Mouse (Mus musculus) forebrain, embryonic 13.5 days (tissue): ENCODE data around the gene Vmn1r214. TPM values are rescaled to one million over a fixed set of nuclear protein-coding genes. Genes with fewer than 3 reads are reported as not detected.

ENCODE experiments used
- polyA plus RNA-seq: library from polyadenylated mRNA; unstranded; fragments of >200 nt; fragmentation: Nextera tagmentation; extraction: Ambion mirVana; gene quantifications from 2 replicates; pipeline ENCODE4 v1.2.1, GENCODE M21; 2015

The Vmn1r214 gene
- polyA plus RNA-seq, 1 experiment from 2014 or later = not detected

Other genes with a start within 250 kb of the Vmn1r214 start
- gene Vmn1r209, start 220.7 kb upstream of the Vmn1r214 start, polyA plus RNA-seq = not detected in 2 replicates
- gene Vmn1r210, start 199.1 kb upstream of the Vmn1r214 start, polyA plus RNA-seq = not detected in 2 replicates
- gene Vmn1r211, start 172.9 kb upstream of the Vmn1r214 start, polyA plus RNA-seq = not detected in 2 replicates
- not detected in 2 replicates for gene Vmn1r212, start 146.2 kb upstream of the Vmn1r214 start, polyA plus RNA-seq
- gene Vmn1r213, start 22.8 kb upstream of the Vmn1r214 start, polyA plus RNA-seq = not detected in 2 replicates
- not detected in 2 replicates for gene Vmn1r215, start 37.6 kb downstream of the Vmn1r214 start, polyA plus RNA-seq
- not detected in 2 replicates for gene Vmn1r217, start 87.8 kb downstream of the Vmn1r214 start, polyA plus RNA-seq
- gene Vmn1r218, start 102.7 kb downstream of the Vmn1r214 start, polyA plus RNA-seq = not detected in 2 replicates
- gene Vmn1r219, start 128.9 kb downstream of the Vmn1r214 start, polyA plus RNA-seq = not detected in 2 replicates
- gene Vmn1r220, start 157.6 kb downstream of the Vmn1r214 start, polyA plus RNA-seq = not detected in 2 replicates
- not detected in 2 replicates for gene Vmn1r221, start 183.7 kb downstream of the Vmn1r214 start, polyA plus RNA-seq
- not detected in 2 replicates for gene Vmn1r222, start 205.5 kb downstream of the Vmn1r214 start, polyA plus RNA-seq
- not detected in 2 replicates for gene Vmn1r223, start 216.7 kb downstream of the Vmn1r214 start, polyA plus RNA-seq